Mouse (Mus musculus): ENCODE measurements around the gene Lysmd1.

Gene Lysmd1

GRCm38 (mm10) chr3:95139586-95140288 is 5.8 kb downstream of the Lysmd1 start:
- DNase-seq: no peak

- DNase-seq: no peak
These were observed 6.4 kb downstream of the Lysmd1 start for GRCm38 (mm10) chr3:95140289-95140595.

- no peak for DNase-seq
These were observed 6.9 kb downstream of the Lysmd1 start for GRCm38 (mm10) chr3:95140795-95141194.

GRCm38 (mm10) chr3:95141474-95141873 is 7.6 kb downstream of the Lysmd1 start:
- DNase-seq: no peak

- no peak for DNase-seq
These were observed 8.2 kb downstream of the Lysmd1 start, which contains the start of gene Tnfaip8l2 for GRCm38 (mm10) chr3:95141952-95142616. Tnfaip8l2 (minus strand) TSS chr3:95142360.

GRCm38 (mm10) chr3:95142617-95143011 is 8.7 kb downstream of the Lysmd1 start:
- DNase-seq: peak; percentile 87

GRCm38 (mm10) chr3:95147924-95148323 is 14.0 kb downstream of the Lysmd1 start:
- no peak for DNase-seq

- DNase-seq: peak; percentile 22
These were observed 20.0 kb downstream of the Lysmd1 start for GRCm38 (mm10) chr3:95153874-95154273.

GRCm38 (mm10) chr3:95159511-95159986 is 25.7 kb downstream of the Lysmd1 start:
- no peak for DNase-seq

GRCm38 (mm10) chr3:95159987-95160963 is 26.4 kb downstream of the Lysmd1 start, which contains the start of gene Sema6c:
Sema6c (plus strand) TSS chr3:95160457.
- DNase-seq: peak; percentile 92

- peak; percentile 64 for DNase-seq
These were observed 27.2 kb downstream of the Lysmd1 start for GRCm38 (mm10) chr3:95161041-95161551.

- DNase-seq: peak; percentile 52
These were observed 27.9 kb downstream of the Lysmd1 start for GRCm38 (mm10) chr3:95161618-95162344.

- DNase-seq: no peak
These were observed 28.4 kb downstream of the Lysmd1 start for GRCm38 (mm10) chr3:95162345-95162628.

GRCm38 (mm10) chr3:95163419-95164255 is 29.7 kb downstream of the Lysmd1 start:
- DNase-seq: no peak

- DNase-seq: peak; percentile 38
These were observed 30.3 kb downstream of the Lysmd1 start for GRCm38 (mm10) chr3:95164256-95164550.

GRCm38 (mm10) chr3:95164840-95165239 is 31.0 kb downstream of the Lysmd1 start:
- no peak for DNase-seq

- DNase-seq: no peak
These were observed 36.1 kb downstream of the Lysmd1 start for GRCm38 (mm10) chr3:95169996-95170395.

- DNase-seq: peak; percentile 16
These were observed 37.2 kb downstream of the Lysmd1 start for GRCm38 (mm10) chr3:95171105-95171504.

GRCm38 (mm10) chr3:95172526-95173255 is 38.8 kb downstream of the Lysmd1 start:
- DNase-seq: peak; percentile 28

GRCm38 (mm10) chr3:95173256-95173949 is 39.5 kb downstream of the Lysmd1 start:
- DNase-seq: peak; percentile 32

Measured in cerebellum, adult 11-12 months (tissue).